Mouse (Mus musculus) hindbrain, embryonic 16.5 days (tissue): Measurements from ENCODE around the gene Rpusd3. TPM values are rescaled to one million over a fixed set of nuclear protein-coding genes. Genes with fewer than 3 reads are reported as not detected.
A peak's percentile ranks its signal among the peaks of the same experiment; 100 is the strongest.

Experiments
- ATAC-seq: fragments of 200-750 bp; cut with Nextera tagmentation; 2 replicates; pipeline ENCODE4 v1.8.0; 2017; ENCODE audit warnings: moderate TSS enrichment, moderate library complexity
- H3K27ac ChIP-seq: fragments of 300-500 bp; sonication (generic); 2 replicates; pipeline ENCODE4 v1.5.1; 2014; ENCODE audit warnings: low read depth, mild to moderate bottlenecking, control low read depth, low read length, moderate library complexity
- H3K27me3 ChIP-seq: fragments of 300-500 bp; sonication (generic); replicated peaks from 2 replicates; pipeline ENCODE4 v1.6.1; 2014; ENCODE audit warnings: low read length; ENCODE audit not compliant: control insufficient read depth, insufficient read depth
- H3K36me3 ChIP-seq: fragments of 300-500 bp; sonication (generic); 2 replicates; pipeline ENCODE4 v1.6.1; 2014; ENCODE audit warnings: mild to moderate bottlenecking, low read length, moderate library complexity, mixed read lengths; ENCODE audit not compliant: control insufficient read depth, insufficient read depth
- H3K4me1 ChIP-seq: fragments of 300-500 bp; sonication (generic); 2 replicates; pipeline ENCODE4 v1.6.1; 2014; ENCODE audit warnings: low read depth, low read length; ENCODE audit not compliant: control insufficient read depth, insufficient read depth
- H3K4me2 ChIP-seq: fragments of 300-500 bp; sonication (generic); 2 replicates; pipeline ENCODE4 v1.6.1; 2014; ENCODE audit warnings: mild to moderate bottlenecking, low read length, control low read depth, moderate library complexity
- H3K4me3 ChIP-seq: fragments of 300-500 bp; sonication (generic); 2 replicates; pipeline ENCODE4 v1.5.1; 2014; ENCODE audit warnings: mild to moderate bottlenecking, low read length, control low read depth, moderate library complexity
- H3K9ac ChIP-seq: fragments of 300-500 bp; sonication (generic); 2 replicates; pipeline ENCODE4 v1.6.1; 2014; ENCODE audit warnings: low read depth, mild to moderate bottlenecking, control low read depth, low read length, moderate library complexity
- H3K9me3 ChIP-seq: fragments of 300-500 bp; sonication (generic); 2 replicates; pipeline ENCODE4 v1.6.1; 2014; ENCODE audit warnings: mild to moderate bottlenecking, low read length, moderate library complexity; ENCODE audit not compliant: control insufficient read depth
- WGBS: fragments of 180-500 bp; shearing (Covaris S2); extraction: QIAGEN DNeasy Blood & Tissue Kit; methylation state at CpG from one replicate; pipeline ENCODE4 v1.1.7; 2014; 5-methylcytosine and 5-hydroxymethylcytosine counted together
- polyA plus RNA-seq: library from polyadenylated mRNA; unstranded; fragments of >200 nt; fragmentation: Nextera tagmentation; extraction: Ambion mirVana; gene quantifications from 2 replicates; pipeline ENCODE4 v1.2.1, GENCODE M21; 2015

Rpusd3 gene
- polyA plus RNA-seq, 1 experiment from 2014 or later, result 21.5 TPM

GRCm38 (mm10) chr6:113423000-113423399, 3.9 kb upstream of the Rpusd3 start:
- 83% methylated on average over 4 of the region's 4 CpGs for WGBS
- Histone ChIP-seq H3K36me3 (no peaks in the 10 kb centered on the region), H3K4me1 (peaks cover 10% of the 10 kb centered on the region), H3K27ac (no peak overlapping the region), H3K4me3 (no peak overlapping the region), H3K27me3 (no peaks in the 10 kb centered on the region), H3K4me2 (no peak overlapping the region), H3K9me3 (peaks cover 2% of the 10 kb centered on the region), H3K9ac (no peak overlapping the region)
- ATAC-seq, result no peak

GRCm38 (mm10) chr6:113418441-113419198, 520 bp downstream of the Rpusd3 start:
- Histone ChIP-seq H3K9me3 (no peaks in the 10 kb centered on the region), H3K4me1 (peaks cover 18% of the 10 kb centered on the region), H3K27ac (peak overlapping the region; percentile 46), H3K4me2 (peak overlapping the region; percentile 98), H3K36me3 (peaks cover 6% of the 10 kb centered on the region; the same call in 1 of the 2 replicates), H3K27me3 (no peaks in the 10 kb centered on the region), H3K9ac (peak overlapping the region; percentile 72), H3K4me3 (peak overlapping the region; percentile 63)
- peak; percentile 60 for ATAC-seq
- WGBS, result 13% methylated on average over 16 of the region's 16 CpGs

GRCm38 (mm10) chr6:113416416-113416815, 2.7 kb downstream of the Rpusd3 start:
- ATAC-seq, result no peak
- Histone ChIP-seq H3K27me3 (no peaks in the 10 kb centered on the region), H3K9ac (no peak overlapping the region), H3K9me3 (no peaks in the 10 kb centered on the region), H3K4me3 (no peak overlapping the region), H3K27ac (no peak overlapping the region), H3K4me1 (peaks cover 18% of the 10 kb centered on the region), H3K36me3 (peaks cover 6% of the 10 kb centered on the region; the same call in 1 of the 2 replicates), H3K4me2 (no peak overlapping the region)
- 88% methylated on average over 5 of the region's 5 CpGs for WGBS

GRCm38 (mm10) chr6:113410001-113410400, 9.1 kb downstream of the Rpusd3 start:
- 86% methylated on average over 1 of the region's 1 CpGs for WGBS
- peaks cover 3% of the 10 kb centered on the region; the same call in 1 of the 2 replicates for H3K36me3 ChIP-seq

GRCm38 (mm10) chr6:113406683-113407082, 12.5 kb downstream of the Rpusd3 start:
- no peaks in the 10 kb centered on the region for H3K4me1 ChIP-seq

More at GRCm38 (mm10) chr6:113410001-113410400, 9.1 kb downstream of the Rpusd3 start:
- no peak for ATAC-seq
- H3K4me1 ChIP-seq, result no peaks in the 10 kb centered on the region
- no peak overlapping the region for H3K27ac ChIP-seq
- H3K9me3 ChIP-seq, result no peaks in the 10 kb centered on the region
- H3K9ac ChIP-seq, result no peak overlapping the region
- no peak overlapping the region for H3K4me2 ChIP-seq
- H3K27me3 ChIP-seq, result no peaks in the 10 kb centered on the region
- H3K4me3 ChIP-seq, result no peak overlapping the region

GRCm38 (mm10) chr6:113405483-113405882, 13.7 kb downstream of the Rpusd3 start:
- H3K4me2 ChIP-seq, result no peak overlapping the region
- no peaks in the 10 kb centered on the region for H3K4me1 ChIP-seq
- no peaks in the 10 kb centered on the region for H3K9me3 ChIP-seq
- H3K27ac ChIP-seq, result no peak overlapping the region
- H3K27me3 ChIP-seq, result no peaks in the 10 kb centered on the region
- H3K9ac ChIP-seq, result no peak overlapping the region
- H3K4me3 ChIP-seq, result no peak overlapping the region
- H3K36me3 ChIP-seq, result no peaks in the 10 kb centered on the region
- no peak for ATAC-seq
- WGBS, result 90% methylated on average over 6 of the region's 6 CpGs

More at GRCm38 (mm10) chr6:113406683-113407082, 12.5 kb downstream of the Rpusd3 start:
- Histone ChIP-seq H3K4me3 (no peak overlapping the region), H3K9me3 (no peaks in the 10 kb centered on the region), H3K9ac (no peak overlapping the region), H3K36me3 (no peaks in the 10 kb centered on the region), H3K4me2 (no peak overlapping the region), H3K27ac (no peak overlapping the region), H3K27me3 (no peaks in the 10 kb centered on the region)
- ATAC-seq, result no peak
- 80% methylated on average over 9 of the region's 9 CpGs for WGBS

- no peak overlapping the region for H3K27ac ChIP-seq
- H3K27me3 ChIP-seq, result no peaks in the 10 kb centered on the region
- no peak overlapping the region for H3K4me3 ChIP-seq
- no peaks in the 10 kb centered on the region for H3K9me3 ChIP-seq
- H3K9ac ChIP-seq, result no peak overlapping the region
- no peak overlapping the region for H3K4me2 ChIP-seq
- no peaks in the 10 kb centered on the region for H3K4me1 ChIP-seq
- WGBS, result 72% methylated on average over 12 of the region's 12 CpGs
- ATAC-seq, result 0 out of 2 replicates have a peak, but pooled peaks have one; percentile 20
- no peaks in the 10 kb centered on the region for H3K36me3 ChIP-seq
Observed at GRCm38 (mm10) chr6:113404649-113405448, 14.3 kb downstream of the Rpusd3 start.

- no peak for ATAC-seq
- H3K4me2 ChIP-seq, result no peak overlapping the region
- H3K27ac ChIP-seq, result no peak overlapping the region
- H3K9me3 ChIP-seq, result no peaks in the 10 kb centered on the region
- no peaks in the 10 kb centered on the region for H3K27me3 ChIP-seq
- no peaks in the 10 kb centered on the region for H3K36me3 ChIP-seq
- H3K4me3 ChIP-seq, result no peak overlapping the region
- WGBS, result 89% methylated on average over 13 of the region's 13 CpGs
- no peak overlapping the region for H3K9ac ChIP-seq
- no peaks in the 10 kb centered on the region for H3K4me1 ChIP-seq
Observed at GRCm38 (mm10) chr6:113402094-113402493, 17.0 kb downstream of the Rpusd3 start.
